Mouse (Mus musculus) granulocyte monocyte progenitor cell, adult 5-6 weeks (primary cell): ENCODE data around the gene Lpp. TPM values are rescaled to one million over a fixed set of nuclear protein-coding genes. Genes with fewer than 3 reads are reported as not detected.
A peak's percentile ranks its signal among the peaks of the same experiment; 100 is the strongest.

Experiments used
- ATAC-seq: replicated peaks from 2 replicates; pipeline ENCODE4 v1.8.0; 2016; ENCODE audit warnings: mild to moderate bottlenecking, moderate TSS enrichment, inconsistent platforms; ENCODE audit not compliant: poor library complexity, severe bottlenecking
- total RNA-seq, 2 experiments: library from RNA; stranded (forward) in 1 of 2; stranded (reverse) in 1 of 2; fragments of 200-712, 200-1000 nt in 1 of 2; fragments of >200 nt in 1 of 2; fragmentation: Nextera tagmentation in 1 of 2; gene quantifications; 2 replicates each; pipeline ENCODE4 v1.2.3; 2014 to 2017

Gene Lpp
- total RNA-seq (2014; fragmentation: Nextera tagmentation), result 3.5 and 4.9 TPM in 2 replicates
- total RNA-seq (2017), result 1.9 and 3.2 TPM in 2 replicates

- ATAC-seq, result peak; percentile 66
These were observed at the start of gene Lpp for GRCm38 (mm10) chr16:24392651-24393555. TSS of gene Lpp (plus strand) at chr16:24393507.

- peak; percentile 87 for ATAC-seq
These were observed 45.5 kb upstream of the Lpp start for GRCm38 (mm10) chr16:24347582-24348411.

GRCm38 (mm10) chr16:24350306-24350705, 43.0 kb upstream of the Lpp start:
- ATAC-seq, result no peak

GRCm38 (mm10) chr16:24350751-24351150, 42.6 kb upstream of the Lpp start:
- ATAC-seq, result no peak

GRCm38 (mm10) chr16:24351811-24352210, 41.5 kb upstream of the Lpp start:
- no peak for ATAC-seq

- no peak for ATAC-seq
These were observed 39.5 kb upstream of the Lpp start for GRCm38 (mm10) chr16:24353816-24354215.

- ATAC-seq, result no peak
These were observed 31.6 kb upstream of the Lpp start for GRCm38 (mm10) chr16:24361667-24362066.

- ATAC-seq, result no peak
These were observed 29.1 kb upstream of the Lpp start for GRCm38 (mm10) chr16:24364030-24364687.

- ATAC-seq, result no peak
These were observed 27.4 kb upstream of the Lpp start for GRCm38 (mm10) chr16:24365900-24366299.

GRCm38 (mm10) chr16:24367071-24367470, 26.2 kb upstream of the Lpp start:
- ATAC-seq, result no peak

- no peak for ATAC-seq
These were observed 25.8 kb upstream of the Lpp start for GRCm38 (mm10) chr16:24367506-24367905.

GRCm38 (mm10) chr16:24376478-24376877, 16.8 kb upstream of the Lpp start:
- ATAC-seq, result no peak

GRCm38 (mm10) chr16:24390596-24390995, 2.7 kb upstream of the Lpp start:
- no peak for ATAC-seq

- ATAC-seq, result no peak
These were observed 2.2 kb upstream of the Lpp start for GRCm38 (mm10) chr16:24391111-24391510.

GRCm38 (mm10) chr16:24391901-24392300, 1.4 kb upstream of the Lpp start:
- ATAC-seq, result no peak

GRCm38 (mm10) chr16:24393556-24394210, 376 bp downstream of the Lpp start:
- ATAC-seq, result peak; percentile 37; the same call in 1 of the 2 replicates

GRCm38 (mm10) chr16:24394211-24394991, 1.1 kb downstream of the Lpp start:
- no peak for ATAC-seq

- no peak for ATAC-seq
These were observed 1.8 kb downstream of the Lpp start for GRCm38 (mm10) chr16:24395100-24395499.

GRCm38 (mm10) chr16:24396504-24396903, 3.2 kb downstream of the Lpp start:
- ATAC-seq, result no peak
